15 mouse cellular contexts compared by ENCODE assay signal in genomic region chr12:108505846-108506245, GRCm38 (mm10).
"Had no signal": no experiment of that assay in that cellular context is flagged by ENCODE, and none has a peak within 500 bp of the region (broad histone marks: within the 10 kb centered on the region; RNA-seq: fewer than 3 reads in every experiment).

No protein-coding gene starts in this region.

- H3K4me2 ChIP-seq: neural tube, embryonic 15.5 days; stomach, embryonic 15.5 days had no signal

- H3K4me1 ChIP-seq: stomach, embryonic 15.5 days had no signal

- H3K27me3 ChIP-seq: neural tube, embryonic 15.5 days; stomach, embryonic 15.5 days had no signal

- H3K9ac ChIP-seq: neural tube, embryonic 15.5 days; stomach, embryonic 15.5 days had no signal

- H3K4me3 ChIP-seq: neural tube, embryonic 15.5 days; stomach, embryonic 15.5 days had no signal

- H3K27ac ChIP-seq: neural tube, embryonic 15.5 days; stomach, embryonic 15.5 days; stomach, postnatal 0 days had no signal

- H3K9me3 ChIP-seq: neural tube, embryonic 15.5 days; stomach, embryonic 15.5 days had no signal

- H3K36me3 ChIP-seq: stomach, embryonic 15.5 days had no signal

- DNase-seq: retina, postnatal 1 day; right cerebral cortex, adult 18-20 months; right cerebral cortex, postnatal 14 days; right cerebral cortex, postnatal 25 days; right cerebral cortex, postnatal 4 days; spleen, adult 18-20 months; thymus, adult 18-20 months; thymus, adult 2 months; thymus, postnatal 14 days; thymus, postnatal 25 days; thymus, postnatal 36 days; thymus, postnatal 4 days had no signal
